8 mouse cellular contexts compared by ENCODE assay signal in genomic region chr3:109027515-109027987, GRCm38 (mm10). TPM values are rescaled to one million over a fixed set of nuclear protein-coding genes. Genes with fewer than 3 reads are reported as not detected.
DNase-seq lines count a peak whose midpoint lies in the region; ATAC-seq and TF ChIP-seq lines count a peak whose summit lies in the region.

Gene Fam102b (minus strand): TSS chr3:109027607.

- H3K79me3 ChIP-seq in C2C12 (ENCODE audit: low read depth): peaks cover 11% of the 10 kb centered on the region

- peak within 1 kb of the TSS; percentile 59; the same call in 1 of the 2 replicates for H3K27ac ChIP-seq in embryonic fibroblast, embryonic 13.5 days (ENCODE audit: insufficient read depth, low read length)
- peak within 1 kb of the TSS; percentile 79 for H3K27ac ChIP-seq in kidney, embryonic 14.5 days (ENCODE audit: low read depth, low read length)
- H3K27ac ChIP-seq in liver, adult 2 months (replicated peaks; ENCODE audit: insufficient read depth, low read depth, low read length): no peak within 1 kb of the TSS

- H3K79me2 ChIP-seq in C2C12 (ENCODE audit: control insufficient read depth, insufficient read depth): peaks cover 38% of the 10 kb centered on the region
- H3K79me2 ChIP-seq in liver, adult 2 months (ENCODE audit: control insufficient read depth, insufficient read depth, low read length): no peaks in the 10 kb centered on the region

- peaks cover 9% of the 10 kb centered on the region for H3K36me3 ChIP-seq in C2C12 (ENCODE audit: control insufficient read depth, insufficient read depth)
- no peaks in the 10 kb centered on the region for H3K36me3 ChIP-seq in kidney, embryonic 14.5 days (ENCODE audit: control insufficient read depth, insufficient read depth, low read length)
- H3K36me3 ChIP-seq in liver, adult 2 months (ENCODE audit: control insufficient read depth, insufficient read depth, low read length): no peaks in the 10 kb centered on the region

- H3K27me3 ChIP-seq in C2C12 (ENCODE audit: control insufficient read depth, insufficient read depth, insufficient read length): no peaks in the 10 kb centered on the region
- H3K27me3 ChIP-seq in kidney, embryonic 14.5 days (ENCODE audit: control insufficient read depth, insufficient read depth, low read length): no peaks in the 10 kb centered on the region
- H3K27me3 ChIP-seq in liver, adult 2 months (ENCODE audit: control insufficient read depth, insufficient read depth, low read length): no peaks in the 10 kb centered on the region

- peaks cover 22% of the 10 kb centered on the region for H3K4me1 ChIP-seq in embryonic fibroblast, embryonic 13.5 days (ENCODE audit: control insufficient read depth, insufficient read depth, low read length)
- 0 out of 2 replicates have a peak, but pooled peaks cover 4% of the 10 kb centered on the region for H3K4me1 ChIP-seq in kidney, embryonic 14.5 days (ENCODE audit: control insufficient read depth, insufficient read depth, low read length)
- H3K4me1 ChIP-seq in liver, adult 2 months (ENCODE audit: control insufficient read depth, insufficient read depth, low read length): peaks cover 8% of the 10 kb centered on the region; the same call in 1 of the 2 replicates

- H3ac ChIP-seq in C2C12 (ENCODE audit: control insufficient read depth, insufficient read length, low read depth): peak within 1 kb of the TSS; percentile 85

- peak; percentile 90 for DNase-seq in brain, adult 2 months (ENCODE audit: low read depth, low spot score)
- peak; percentile 90 to 91 for DNase-seq in heart, adult 9 months (ENCODE audit: low spot score in 2 of 2)
- peak; percentile 41 for DNase-seq in liver, adult 2 months (ENCODE audit: extremely low read depth, low read depth, low spot score)
- peak; percentile 92 to 93 for DNase-seq in spleen, postnatal 36 days (ENCODE audit: low spot score in 2 of 2)

- ATAC-seq in kidney, embryonic 14.5 days (ENCODE audit: low FRiP score, low TSS enrichment): peak; percentile 84
- ATAC-seq in monocyte, adult 5-6 weeks (replicated peaks; ENCODE audit: insufficient number of reproducible peaks, low FRiP score, low TSS enrichment, poor library complexity, severe bottlenecking): peak; percentile 74

- H3K9ac ChIP-seq in kidney, embryonic 14.5 days (ENCODE audit: low read depth, low read length): peak within 1 kb of the TSS; percentile 84
- peak within 1 kb of the TSS; percentile 75 for H3K9ac ChIP-seq in liver, adult 2 months (ENCODE audit: low read depth, low read length)

- peak within 1 kb of the TSS; percentile 81 for H3K4me2 ChIP-seq in kidney, embryonic 14.5 days (replicated peaks; ENCODE audit: low read depth, low read length)

- TF ChIP-seq POLR2A in embryonic fibroblast, embryonic 13.5 days (IDR thresholded peaks at IDR 0.05; ENCODE audit: low read depth, low read length): peak; percentile 72
- TF ChIP-seq POLR2A in liver, adult 2 months (IDR thresholded peaks at IDR 0.05; ENCODE audit: extremely low read depth, insufficient read depth, low read length): 0 out of 2 replicates have a peak, but pooled peaks have one; percentile 24

- no peaks in the 10 kb centered on the region for H3K9me3 ChIP-seq in kidney, embryonic 14.5 days (ENCODE audit: control insufficient read depth, low read length)

- H3K4me3 ChIP-seq in C2C12 (ENCODE audit: insufficient read depth, poor library complexity, severe bottlenecking): peak within 1 kb of the TSS; percentile 52
- H3K4me3 ChIP-seq in embryonic fibroblast, embryonic 13.5 days (ENCODE audit: insufficient read depth, low read length): peak within 1 kb of the TSS; percentile 64
- H3K4me3 ChIP-seq in kidney, embryonic 14.5 days (ENCODE audit: low read length): peak within 1 kb of the TSS; percentile 67
- H3K4me3 ChIP-seq in liver, adult 2 months (ENCODE audit: insufficient read depth, low read depth, low read length): peak within 1 kb of the TSS; percentile 64

- TF ChIP-seq CTCF in C2C12 (IDR thresholded peaks at IDR 0.05; ENCODE audit: control insufficient read depth, insufficient read depth, insufficient read length): peak; percentile 96
- peak; percentile 41 for TF ChIP-seq CTCF in embryonic fibroblast, embryonic 13.5 days (IDR thresholded peaks at IDR 0.05; ENCODE audit: borderline replicate concordance, insufficient read depth, low read length)
- TF ChIP-seq CTCF in liver, adult 2 months (IDR thresholded peaks at IDR 0.05; ENCODE audit: low read depth, low read length): peak; percentile 81

- WGBS in kidney, embryonic 14.5 days: 0% methylated on average over 53 of the region's 54 CpGs
- WGBS in liver, adult 2 months: under 1% methylated on average over 53 of the region's 54 CpGs

TF ChIP-seq in C2C12, 6 proteins besides CTCF, POLR2A, EP300 and RAD21:
- TF ChIP-seq CEBPB (IDR thresholded peaks at IDR 0.05; ENCODE audit: low read depth) (no peak), MAX (IDR thresholded peaks at IDR 0.05) (peak; percentile 79)

RNA-seq across cellular contexts. Expression of gene Fam102b, which starts in this region (rescaled TPM):
- 8.2 TPM for polyA plus RNA-seq in C2C12 (2012; fragmentation: generic; extraction: Trizol)
- polyA plus RNA-seq in embryonic fibroblast, embryonic 13.5 days (2011; ENCODE audit: insufficient read length, low read depth, missing spikeins): 25.3 and 27.8 TPM in 2 replicates
- 6.1 and 6.3 TPM in 2 replicates for polyA plus RNA-seq in kidney, embryonic 14.5 days (2014; fragmentation: Nextera tagmentation; extraction: Ambion mirVana)
- 1.8 and 2.1 TPM in 2 replicates for total RNA-seq in liver, adult 2 months (2014; rRNA removed)
- polyA plus RNA-seq in liver, adult 2 months (2012; rRNA removed): 0.19 and 0.28 TPM in 2 replicates
- 17.6 to 26.8 TPM (median 25.0 TPM) in 3 replicates for total RNA-seq in monocyte, adult 5-6 weeks (2017)

Comparison
In these comparisons a context has a peak if more than half of its experiments do, and no peak if none do; other contexts are left out.
1. CTCF ChIP-seq: peak in every context shown above with its lines; median percentile 96 in C2C12; 81 in liver, adult 2 months; 41 in embryonic fibroblast, embryonic 13.5 days.
2. DNase-seq: peak in every context shown above with its lines; median percentile 92 in spleen, postnatal 36 days; 90 in heart, adult 9 months; 90 in brain, adult 2 months; 41 in liver, adult 2 months.